Mouse (Mus musculus) midbrain, embryonic 15.5 days (tissue): ENCODE data around the gene Ryr1. TPM values are rescaled to one million over a fixed set of nuclear protein-coding genes. Genes with fewer than 3 reads are reported as not detected.

ENCODE experiments used
- ATAC-seq: fragments of 200-750 bp; cut with Nextera tagmentation; replicated peaks from 2 replicates; pipeline ENCODE4 v1.8.0; 2017; ENCODE audit warnings: moderate TSS enrichment
- H3K27ac ChIP-seq: fragments of 300-500 bp; sonication (generic); 2 replicates; pipeline ENCODE4 v1.5.1; 2015; ENCODE audit warnings: mild to moderate bottlenecking, inconsistent platforms
- H3K27me3 ChIP-seq: fragments of 300-500 bp; sonication (generic); replicated peaks from 2 replicates; pipeline ENCODE4 v1.6.1; 2015; ENCODE audit warnings: inconsistent platforms
- H3K36me3 ChIP-seq: fragments of 300-500 bp; sonication (generic); replicated peaks from 2 replicates; pipeline ENCODE4 v1.6.1; 2015; ENCODE audit warnings: inconsistent platforms
- H3K4me1 ChIP-seq: fragments of 300-500 bp; sonication (generic); 2 replicates; pipeline ENCODE4 v1.6.1; 2015; ENCODE audit warnings: inconsistent platforms
- H3K4me2 ChIP-seq: fragments of 300-500 bp; sonication (generic); 2 replicates; pipeline ENCODE4 v1.6.1; 2015; ENCODE audit warnings: inconsistent platforms, mild to moderate bottlenecking, moderate library complexity
- H3K4me3 ChIP-seq: fragments of 300-500 bp; sonication (generic); 2 replicates; pipeline ENCODE4 v1.5.1; 2015; ENCODE audit warnings: mild to moderate bottlenecking, inconsistent platforms
- H3K9ac ChIP-seq: fragments of 300-500 bp; sonication (generic); 2 replicates; pipeline ENCODE4 v1.6.1; 2015; ENCODE audit warnings: mild to moderate bottlenecking, inconsistent platforms
- H3K9me3 ChIP-seq: fragments of 300-500 bp; sonication (generic); 2 replicates; pipeline ENCODE4 v1.6.1; 2016; ENCODE audit warnings: inconsistent platforms
- WGBS: fragments of 180-500 bp; shearing (Covaris S2); methylation state at CpG from one replicate; pipeline ENCODE4 v1.1.7; 2015; ENCODE audit warnings: mixed read lengths; 5-methylcytosine and 5-hydroxymethylcytosine counted together
- polyA plus RNA-seq: library from polyadenylated mRNA; unstranded; fragments of >200 nt; fragmentation: Nextera tagmentation; extraction: Ambion mirVana; gene quantifications from 2 replicates; pipeline ENCODE4 v1.2.1, GENCODE M21; 2015

Ryr1 gene
- polyA plus RNA-seq, 1 experiment from 2014 or later, result 12.4 TPM

DNA sequence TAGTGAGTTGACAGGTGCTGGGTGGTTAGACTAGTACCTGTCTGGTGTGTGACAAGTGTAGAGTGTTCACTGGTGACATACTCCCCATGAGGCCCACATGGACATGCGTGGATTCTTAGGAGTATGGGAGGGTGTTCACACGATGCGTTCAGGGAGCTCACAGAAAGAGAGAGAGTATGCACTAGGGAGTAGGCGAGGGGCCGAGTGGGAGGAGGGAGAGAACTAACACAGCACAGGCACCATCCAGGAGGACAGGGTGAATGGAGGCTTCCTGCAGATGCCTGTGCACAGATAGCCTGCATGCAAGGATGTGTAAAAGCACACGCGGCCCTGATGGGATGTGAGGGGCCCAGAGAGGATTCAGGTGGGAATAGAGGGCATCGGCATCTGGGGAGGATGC lies 102.5 kb downstream of the Ryr1 start:
- H3K9ac ChIP-seq, result no peak overlapping the region
- H3K9me3 ChIP-seq, result no peaks in the 10 kb centered on the region
- no peaks in the 10 kb centered on the region for H3K36me3 ChIP-seq
- no peak for ATAC-seq
- peaks cover 8% of the 10 kb centered on the region for H3K4me1 ChIP-seq
- no peak overlapping the region for H3K4me3 ChIP-seq
- peaks cover 40% of the 10 kb centered on the region for H3K27me3 ChIP-seq
- 88% methylated on average over 8 of the region's 8 CpGs for WGBS
- H3K4me2 ChIP-seq, result no peak overlapping the region
- no peak overlapping the region for H3K27ac ChIP-seq

DNA sequence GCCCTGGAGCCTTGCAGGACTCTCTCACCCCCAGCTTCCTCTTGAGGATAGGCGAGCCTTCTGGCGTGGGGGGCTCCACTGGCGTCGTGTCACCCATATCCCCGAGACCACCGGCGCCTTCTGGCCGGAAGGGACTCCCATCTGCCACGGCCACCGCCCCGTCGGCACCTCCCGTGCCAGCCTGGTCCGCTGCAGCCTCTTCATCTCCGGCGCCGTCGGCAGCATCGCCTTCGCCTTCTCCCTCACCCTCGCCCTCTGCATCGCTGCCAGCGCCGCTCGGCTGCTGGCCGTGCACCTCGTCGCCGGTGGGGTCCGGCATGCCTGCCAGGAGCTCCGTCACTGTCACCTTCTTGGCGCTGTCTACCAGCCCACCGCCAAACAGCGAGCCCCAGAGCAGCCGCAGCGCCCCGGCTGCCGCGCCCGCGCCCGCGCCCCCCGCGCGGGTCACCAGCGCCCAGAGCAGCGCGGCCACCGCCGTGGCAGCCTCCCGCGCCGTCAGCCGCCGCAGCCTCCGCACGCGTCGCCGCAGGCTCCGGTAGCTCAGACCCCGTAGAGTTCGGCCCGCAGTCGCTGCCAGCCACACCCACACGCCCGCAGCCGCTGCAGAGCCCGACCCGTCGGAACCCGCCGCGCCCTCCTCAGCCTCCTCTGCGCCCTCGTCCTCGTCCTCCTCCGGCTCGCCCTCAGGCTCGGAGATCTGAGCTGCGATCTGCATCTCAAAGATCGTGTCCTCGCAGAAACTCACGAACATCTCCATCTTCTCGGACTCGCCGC lies 105.3 kb downstream of the Ryr1 start:
- Histone ChIP-seq H3K4me3 (peak overlapping the region; percentile 38), H3K27ac (no peak overlapping the region), H3K9ac (peak overlapping the region; percentile 23), H3K36me3 (no peaks in the 10 kb centered on the region), H3K27me3 (peaks cover 40% of the 10 kb centered on the region), H3K4me2 (peak overlapping the region; percentile 61), H3K4me1 (peaks cover 8% of the 10 kb centered on the region), H3K9me3 (no peaks in the 10 kb centered on the region; the same call in 1 of the 2 replicates)
- ATAC-seq, result no peak
- WGBS, result 4% methylated on average over 81 of the region's 88 CpGs

DNA sequence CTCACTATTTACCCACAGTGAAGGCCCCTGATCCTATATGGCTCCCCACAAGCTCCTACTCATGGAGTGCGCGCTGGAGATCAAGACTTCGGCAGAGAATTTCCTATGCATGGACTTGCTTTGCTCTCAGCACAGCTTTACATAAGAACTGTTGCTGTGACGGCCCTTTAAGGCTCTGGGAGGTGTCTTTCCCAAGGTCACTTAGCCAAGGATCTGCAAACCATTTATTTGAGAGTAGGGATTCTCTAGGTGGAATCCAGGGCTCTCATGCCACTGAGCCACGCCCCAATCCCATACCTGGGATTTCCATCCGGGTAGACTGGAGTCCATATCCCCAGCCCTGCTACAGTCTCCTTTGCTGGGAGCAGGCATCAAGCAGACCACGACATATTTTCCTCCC lies 107.8 kb downstream of the Ryr1 start:
- no peak for ATAC-seq
- 85% methylated on average over 7 of the region's 7 CpGs for WGBS
- Histone ChIP-seq H3K4me1 (peaks cover 8% of the 10 kb centered on the region), H3K9me3 (no peaks in the 10 kb centered on the region; the same call in 1 of the 2 replicates), H3K36me3 (no peaks in the 10 kb centered on the region), H3K4me2 (no peak overlapping the region), H3K27me3 (peaks cover 40% of the 10 kb centered on the region), H3K4me3 (no peak overlapping the region), H3K27ac (no peak overlapping the region), H3K9ac (no peak overlapping the region)

DNA sequence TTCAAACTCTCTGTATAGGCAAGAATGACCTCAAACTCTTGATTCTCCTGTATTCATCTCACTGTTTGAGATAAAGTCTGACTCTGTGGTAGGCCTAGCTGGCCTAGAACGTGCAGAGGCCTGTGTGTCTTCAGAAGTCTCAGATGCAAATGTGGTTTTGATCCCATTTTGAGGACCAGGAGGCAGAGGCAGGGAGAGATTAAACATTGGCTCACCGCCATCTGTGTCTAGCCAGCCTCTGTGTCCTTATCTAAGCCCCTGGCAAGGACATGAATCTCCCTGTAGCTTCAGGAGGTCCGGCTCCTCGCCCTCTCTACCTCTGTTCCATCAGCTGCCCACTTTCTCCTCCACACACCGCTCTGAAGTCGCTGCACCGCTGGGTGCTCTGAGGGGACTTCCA lies 108.5 kb downstream of the Ryr1 start:
- peaks cover 8% of the 10 kb centered on the region for H3K4me1 ChIP-seq
- 85% methylated on average over 7 of the region's 7 CpGs for WGBS
- ATAC-seq, result no peak
- no peak overlapping the region for H3K4me2 ChIP-seq
- H3K36me3 ChIP-seq, result no peaks in the 10 kb centered on the region
- no peak overlapping the region for H3K27ac ChIP-seq
- peaks cover 40% of the 10 kb centered on the region for H3K27me3 ChIP-seq
- H3K9ac ChIP-seq, result no peak overlapping the region
- H3K9me3 ChIP-seq, result no peaks in the 10 kb centered on the region; the same call in 1 of the 2 replicates
- no peak overlapping the region for H3K4me3 ChIP-seq

DNA sequence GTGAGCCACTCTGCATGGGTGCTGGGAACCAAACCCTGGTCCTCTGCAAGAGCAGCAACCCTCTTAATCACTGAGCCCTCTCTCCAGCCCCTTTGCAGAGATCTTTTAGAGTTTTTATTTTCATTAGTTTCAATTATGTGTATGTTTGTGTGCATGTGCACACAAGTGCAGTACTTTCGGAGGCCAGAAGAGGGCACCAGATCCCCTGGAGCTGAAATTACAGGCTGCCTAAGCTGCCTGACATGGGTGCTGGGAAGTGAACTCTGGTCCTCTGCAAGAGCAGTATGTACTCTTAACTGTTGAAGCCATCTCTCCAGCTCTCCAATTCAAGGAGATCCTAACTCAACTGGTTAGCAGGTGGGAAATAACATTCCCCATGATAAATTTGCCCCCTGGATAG lies 110.0 kb downstream of the Ryr1 start:
- 97% methylated on average over 1 of the region's 1 CpGs for WGBS
- no peak overlapping the region for H3K4me2 ChIP-seq
- no peak overlapping the region for H3K27ac ChIP-seq
- H3K9ac ChIP-seq, result no peak overlapping the region
- no peaks in the 10 kb centered on the region for H3K36me3 ChIP-seq
- H3K27me3 ChIP-seq, result peaks cover 25% of the 10 kb centered on the region
- ATAC-seq, result no peak
- H3K4me1 ChIP-seq, result peaks cover 8% of the 10 kb centered on the region
- no peaks in the 10 kb centered on the region; the same call in 1 of the 2 replicates for H3K9me3 ChIP-seq
- H3K4me3 ChIP-seq, result no peak overlapping the region

DNA sequence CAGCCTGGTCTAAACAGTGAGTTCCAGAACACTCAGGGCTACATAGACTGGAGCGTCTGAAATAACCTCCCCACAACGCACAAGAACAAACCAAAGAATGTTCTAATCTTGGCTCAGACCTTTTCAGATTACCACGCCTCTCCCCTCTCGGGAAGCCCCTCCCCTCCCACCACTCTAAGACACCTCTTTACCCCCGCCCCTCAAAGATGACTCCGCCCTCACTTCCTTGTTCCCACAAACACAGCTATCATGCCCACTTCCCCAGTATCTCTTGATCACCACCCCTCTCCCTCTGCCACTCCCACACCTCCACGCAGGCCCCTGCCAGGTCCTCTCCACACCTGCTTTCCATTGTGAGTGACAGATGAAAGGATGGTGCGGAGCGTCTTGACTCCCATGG lies 116.3 kb downstream of the Ryr1 start:
- 80% methylated on average over 9 of the region's 9 CpGs for WGBS
- Histone ChIP-seq H3K4me3 (no peak overlapping the region), H3K36me3 (no peaks in the 10 kb centered on the region), H3K9me3 (no peaks in the 10 kb centered on the region), H3K4me2 (no peak overlapping the region), H3K27me3 (no peaks in the 10 kb centered on the region), H3K4me1 (no peaks in the 10 kb centered on the region), H3K27ac (no peak overlapping the region), H3K9ac (no peak overlapping the region)
- no peak for ATAC-seq

DNA sequence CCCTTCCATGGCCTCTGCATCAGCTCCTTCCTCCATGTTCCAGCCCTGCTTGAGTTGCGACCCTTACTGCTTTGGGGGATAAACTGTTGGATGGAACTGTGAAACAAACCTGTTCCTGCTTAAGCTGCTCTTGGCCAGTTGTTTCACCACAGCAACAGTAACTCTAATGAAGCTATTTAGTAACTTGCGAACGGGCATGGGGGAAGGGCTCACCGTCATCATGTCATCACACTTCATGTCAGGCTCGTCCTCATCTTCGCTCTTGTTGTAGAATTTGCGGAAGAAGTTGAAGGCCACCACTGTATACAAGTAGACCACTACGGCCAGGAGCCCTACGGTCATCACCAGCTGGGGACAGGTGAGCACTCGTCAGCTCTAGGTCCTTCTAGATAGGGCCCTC lies 116.8 kb downstream of the Ryr1 start:
- Histone ChIP-seq H3K9ac (no peak overlapping the region), H3K36me3 (no peaks in the 10 kb centered on the region), H3K27ac (no peak overlapping the region), H3K27me3 (no peaks in the 10 kb centered on the region), H3K4me1 (no peaks in the 10 kb centered on the region), H3K4me2 (no peak overlapping the region), H3K9me3 (no peaks in the 10 kb centered on the region), H3K4me3 (no peak overlapping the region)
- ATAC-seq, result no peak
- WGBS, result 93% methylated on average over 10 of the region's 10 CpGs

DNA sequence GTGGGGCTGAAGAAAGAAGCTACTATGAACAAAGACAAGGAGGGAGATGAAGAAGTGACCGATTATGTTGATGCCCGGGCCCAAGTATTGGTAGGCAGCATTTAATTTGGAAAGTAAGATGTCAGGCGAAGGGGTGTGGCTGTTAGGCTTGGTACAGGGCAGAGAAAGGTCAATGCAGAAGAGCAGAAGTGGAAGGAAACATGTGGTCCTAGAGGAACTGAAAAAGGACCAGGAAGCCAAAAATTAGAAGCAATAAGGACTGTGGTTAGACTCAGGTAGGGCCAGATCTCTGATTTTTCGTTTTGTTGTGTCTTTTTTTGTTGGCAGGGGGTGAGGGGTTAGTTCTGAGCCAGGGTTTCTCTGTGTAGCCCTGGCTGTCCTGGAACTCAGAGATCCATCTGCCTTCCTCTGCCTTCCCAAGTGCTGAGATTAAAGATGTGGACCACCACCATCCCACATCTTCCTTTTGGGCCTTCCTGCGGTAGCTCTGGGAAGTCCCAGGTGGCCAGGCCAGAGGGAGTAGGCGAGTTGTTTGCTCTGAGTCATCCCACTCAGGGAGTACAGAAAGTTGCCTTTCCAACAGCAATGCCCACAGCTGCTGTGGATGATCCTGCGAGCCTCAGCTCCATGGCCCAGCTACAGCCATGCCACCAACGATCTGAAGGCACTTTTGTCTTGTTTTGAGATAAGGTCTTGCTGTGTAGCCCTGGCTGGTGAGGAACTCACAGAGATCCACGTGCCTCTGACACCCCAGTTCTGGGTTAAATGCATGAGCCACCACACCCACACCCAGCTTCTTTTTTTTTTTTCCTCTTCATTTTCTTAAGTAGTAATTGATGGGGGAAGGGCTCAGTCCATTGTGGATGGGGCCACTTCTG lies 117.5 kb downstream of the Ryr1 start:
- WGBS, result 79% methylated on average over 9 of the region's 9 CpGs
- H3K4me2 ChIP-seq, result no peak overlapping the region
- H3K27me3 ChIP-seq, result no peaks in the 10 kb centered on the region

DNA sequence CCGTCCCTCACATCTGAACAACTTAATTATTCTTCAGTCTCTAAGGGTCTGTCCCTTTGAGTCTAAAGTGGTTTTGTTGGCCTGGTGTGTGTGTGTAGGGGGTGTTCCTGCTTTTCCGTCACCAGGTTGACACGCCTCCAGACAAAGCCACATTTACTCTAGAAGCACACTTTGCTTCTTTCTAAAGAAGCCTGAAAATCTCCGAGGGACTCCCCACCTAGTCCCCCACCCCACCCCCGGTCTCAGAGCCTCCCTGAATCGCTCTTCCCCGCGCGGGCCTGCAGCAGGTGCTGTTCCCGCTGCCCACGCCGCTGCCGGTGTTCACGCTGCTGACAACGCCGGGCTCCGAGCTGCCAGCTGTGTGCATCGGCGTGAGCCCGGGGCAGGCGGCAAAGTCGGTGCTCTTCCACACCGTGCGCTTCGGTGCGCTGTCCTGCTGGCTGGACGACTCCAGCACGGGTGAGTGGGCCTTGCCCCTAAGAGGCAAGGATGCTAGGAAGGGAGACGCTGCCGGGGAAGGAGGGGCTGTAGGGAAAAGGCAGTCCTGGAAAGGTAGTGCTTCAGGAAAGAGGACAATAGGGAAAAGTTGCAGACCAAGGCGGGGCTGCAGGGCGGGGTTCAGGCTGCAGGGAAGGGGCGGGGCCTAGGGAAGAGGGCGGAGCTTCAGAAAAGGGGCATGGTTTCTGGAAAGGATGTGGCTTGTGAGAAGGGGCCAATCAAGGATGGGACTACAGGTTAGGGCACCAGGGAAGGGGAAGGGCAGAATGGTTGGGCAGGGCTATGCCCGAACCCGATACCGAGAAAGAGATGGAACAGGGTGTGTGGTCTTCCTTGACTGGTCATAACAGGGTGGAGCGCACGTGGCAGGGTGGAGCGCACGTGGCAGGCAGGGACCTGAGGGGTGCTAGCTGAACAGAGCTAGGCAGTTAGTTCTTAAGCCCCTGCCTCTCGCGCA lies 124.1 kb downstream of the Ryr1 start:
- peak; percentile 78 for ATAC-seq
- Histone ChIP-seq H3K27ac (peak overlapping the region; percentile 62), H3K4me1 (peaks cover 4% of the 10 kb centered on the region; the same call in 1 of the 2 replicates), H3K4me3 (peak overlapping the region; percentile 50), H3K9me3 (no peaks in the 10 kb centered on the region), H3K36me3 (no peaks in the 10 kb centered on the region), H3K9ac (peak overlapping the region; percentile 59), H3K4me2 (peak overlapping the region; percentile 82), H3K27me3 (no peaks in the 10 kb centered on the region)
- 5% methylated on average over 43 of the region's 43 CpGs for WGBS

More for the DNA sequence above, 117.5 kb downstream of the Ryr1 start:
- Histone ChIP-seq H3K9ac (no peak overlapping the region), H3K36me3 (no peaks in the 10 kb centered on the region), H3K4me3 (no peak overlapping the region), H3K27ac (no peak overlapping the region), H3K4me1 (no peaks in the 10 kb centered on the region), H3K9me3 (no peaks in the 10 kb centered on the region)
- no peak for ATAC-seq

DNA sequence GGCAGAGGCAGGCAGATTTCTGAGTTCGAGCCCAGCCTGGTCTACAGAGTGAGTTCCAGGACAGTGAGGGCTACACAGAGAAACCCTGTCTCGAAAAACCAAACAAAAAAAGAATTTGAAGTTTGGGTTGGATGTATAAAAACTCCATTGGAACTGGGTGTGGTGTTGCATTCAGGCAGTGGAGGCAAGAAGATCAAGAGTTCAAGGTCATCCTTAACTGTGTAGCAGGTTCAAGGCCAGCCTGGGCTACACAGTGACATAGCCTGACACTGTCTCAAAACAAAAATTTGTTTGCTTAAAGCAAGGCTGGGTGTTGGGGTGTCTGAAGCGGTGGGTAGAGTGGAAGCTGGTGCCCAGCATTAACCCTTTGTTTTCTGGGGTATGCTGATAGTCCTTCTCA lies 131.6 kb downstream of the Ryr1 start:
- Histone ChIP-seq H3K4me3 (no peak overlapping the region), H3K9me3 (no peaks in the 10 kb centered on the region), H3K9ac (no peak overlapping the region), H3K36me3 (no peaks in the 10 kb centered on the region), H3K4me2 (no peak overlapping the region), H3K27ac (no peak overlapping the region), H3K27me3 (no peaks in the 10 kb centered on the region), H3K4me1 (no peaks in the 10 kb centered on the region)
- ATAC-seq, result no peak
- WGBS, result 84% methylated on average over 3 of the region's 3 CpGs

DNA sequence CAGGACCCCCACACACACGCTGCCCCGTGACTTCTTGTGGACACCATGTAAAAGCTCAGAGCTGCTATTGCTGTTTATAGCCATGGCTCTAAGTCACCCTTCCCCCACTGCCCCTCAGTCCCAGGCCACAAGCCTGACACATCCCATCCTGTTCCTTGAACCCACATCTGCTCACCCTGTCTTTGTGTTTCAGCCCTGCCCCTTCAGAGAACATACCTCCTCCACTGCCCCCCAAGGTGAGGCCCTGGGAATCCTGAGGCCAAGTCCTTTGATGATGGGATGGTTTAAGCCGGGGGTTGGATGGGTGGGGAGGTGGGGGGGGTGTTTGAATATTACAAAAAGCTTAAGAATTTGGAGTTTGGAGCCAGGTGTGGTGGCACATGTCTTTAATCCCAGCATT lies 132.0 kb downstream of the Ryr1 start:
- H3K9me3 ChIP-seq, result no peaks in the 10 kb centered on the region
- H3K4me2 ChIP-seq, result no peak overlapping the region
- no peak overlapping the region for H3K9ac ChIP-seq
- WGBS, result 90% methylated on average over 3 of the region's 3 CpGs
- no peaks in the 10 kb centered on the region for H3K27me3 ChIP-seq
- H3K27ac ChIP-seq, result no peak overlapping the region
- no peaks in the 10 kb centered on the region for H3K36me3 ChIP-seq
- ATAC-seq, result no peak
- no peak overlapping the region for H3K4me3 ChIP-seq
- no peaks in the 10 kb centered on the region for H3K4me1 ChIP-seq

DNA sequence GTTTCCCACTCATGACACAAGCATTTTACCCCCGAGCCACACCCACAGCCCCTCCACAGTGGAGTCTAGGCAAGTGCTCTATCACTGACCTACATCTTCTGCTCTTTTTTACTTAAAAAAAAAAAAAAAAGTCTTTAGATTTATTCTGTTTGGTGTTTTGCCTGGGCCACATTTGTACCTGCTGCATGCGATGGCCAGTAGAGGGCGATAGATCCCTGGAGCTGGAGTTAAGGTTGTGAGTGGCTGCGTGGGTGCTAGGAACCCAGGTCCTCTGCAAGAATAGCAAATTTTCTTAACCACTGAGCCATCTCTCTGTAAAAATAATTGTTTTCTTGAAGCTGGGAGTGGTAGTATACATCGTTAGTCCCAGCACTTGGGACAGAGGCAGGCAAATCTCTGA lies 133.4 kb downstream of the Ryr1 start:
- Histone ChIP-seq H3K4me2 (no peak overlapping the region), H3K9ac (no peak overlapping the region), H3K4me1 (no peaks in the 10 kb centered on the region), H3K27me3 (no peaks in the 10 kb centered on the region), H3K9me3 (no peaks in the 10 kb centered on the region), H3K27ac (no peak overlapping the region), H3K36me3 (no peaks in the 10 kb centered on the region), H3K4me3 (no peak overlapping the region)
- WGBS, result 67% methylated on average over 5 of the region's 5 CpGs
- ATAC-seq, result no peak
